In the genomic region with DNA sequence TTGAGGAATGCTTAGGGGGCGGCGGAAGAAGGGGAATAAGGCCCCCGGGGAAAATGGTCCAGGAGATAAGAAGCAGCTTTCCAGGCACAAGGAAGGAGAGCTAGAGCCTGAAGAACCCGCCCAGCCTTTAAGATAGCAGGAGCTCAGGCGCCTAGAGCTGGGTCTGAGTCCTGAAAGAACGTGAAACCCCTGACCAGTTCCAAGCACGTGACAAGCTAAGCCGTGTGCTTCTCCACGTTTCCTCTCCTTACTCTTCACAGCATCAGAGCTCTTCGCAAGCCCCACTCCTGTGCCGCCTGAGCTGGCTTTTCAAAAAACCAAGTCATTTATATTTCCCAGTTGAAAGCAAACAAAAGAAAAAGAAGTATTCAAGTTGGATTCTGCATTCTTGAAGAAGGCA, we compare ENCODE assay signal across 8 mouse cellular contexts. TPM values are rescaled to one million over a fixed set of nuclear protein-coding genes. Genes with fewer than 3 reads are reported as not detected.
DNase-seq lines count a peak whose midpoint lies in the region; ATAC-seq and TF ChIP-seq lines count a peak whose summit lies in the region.

No protein-coding gene starts in this region.

- H3K9me3 ChIP-seq in kidney, embryonic 15.5 days (replicated peaks) = 0 out of 2 replicates have a peak, but pooled peaks cover 4% of the 10 kb centered on the region
- H3K9me3 ChIP-seq in midbrain, embryonic 10.5 days (replicated peaks) = peaks cover 3% of the 10 kb centered on the region; the same call in 1 of the 2 replicates

- peak; percentile 51 for ATAC-seq in Patski
- 0 out of 2 replicates have a peak, but pooled peaks have one; percentile 27 for ATAC-seq in kidney, embryonic 15.5 days (replicated peaks; ENCODE audit: low FRiP score)
- ATAC-seq in megakaryocyte progenitor cell, adult 5-6 weeks (replicated peaks; ENCODE audit: poor library complexity) = no peak

- H3K9ac ChIP-seq in kidney, embryonic 15.5 days = peak overlapping the region; percentile 4; the same call in 1 of the 2 replicates

- peak; percentile 1 for DNase-seq in cerebellum, adult 9-11 months
- DNase-seq in cerebellum, adult 18-20 months = no peak
- DNase-seq in Patski (ENCODE audit: low read depth, low spot score) = no peak
- peak; percentile 57 to 61 for DNase-seq in heart, adult 18-20 months
- DNase-seq in midbrain, embryonic 10.5 days (ENCODE audit: low spot score) = peak; percentile 58
- peak; percentile 27 for DNase-seq in thymus, postnatal 25 days

- H3K36me3 ChIP-seq in kidney, embryonic 15.5 days = no peaks in the 10 kb centered on the region; the same call in 1 of the 2 replicates
- H3K36me3 ChIP-seq in midbrain, embryonic 10.5 days = peaks cover 10% of the 10 kb centered on the region

- POLR2A ChIA-PET in Patski (lab: Charles Lee) = interaction anchor here (0.6 to 0.7 kb wide), 2 partner anchors 29 to 390 kb away, joined by 3 to 4 read pairs; no protein-coding TSS in a partner anchor

- H3K4me3 ChIP-seq in kidney, embryonic 15.5 days (replicated peaks) = peak overlapping the region; percentile 91
- peak overlapping the region; percentile 87 for H3K4me3 ChIP-seq in midbrain, embryonic 10.5 days

- in situ Hi-C loops in Patski (cut with MboI; ENCODE audit: low pct_unique_long_range_greater_than_20kb) = no loop called here

- peak overlapping the region; percentile 9; the same call in 1 of the 2 replicates for H3K27ac ChIP-seq in kidney, embryonic 15.5 days
- peak overlapping the region; percentile 94 for H3K27ac ChIP-seq in midbrain, embryonic 10.5 days (replicated peaks)

- TF ChIP-seq CTCF in Patski (IDR thresholded peaks at IDR 0.05) = no peak

- H3K4me2 ChIP-seq in kidney, embryonic 15.5 days = peak overlapping the region; percentile 81

- peaks cover 47% of the 10 kb centered on the region for H3K4me1 ChIP-seq in kidney, embryonic 15.5 days
- peaks cover 46% of the 10 kb centered on the region for H3K4me1 ChIP-seq in midbrain, embryonic 10.5 days

- WGBS in kidney, embryonic 15.5 days = 3% methylated on average over 11 of the region's 11 CpGs
- under 1% methylated on average over 11 of the region's 11 CpGs for WGBS in midbrain, embryonic 10.5 days

- CTCF ChIA-PET in Patski (lab: Charles Lee) = interaction anchor here (1.0 kb wide), 2 partner anchors 14 to 17 kb away, joined by 3 read pairs; no protein-coding TSS in a partner anchor

- H3K27me3 ChIP-seq in Patski = no peaks in the 10 kb centered on the region
- H3K27me3 ChIP-seq in kidney, embryonic 15.5 days = no peaks in the 10 kb centered on the region
- H3K27me3 ChIP-seq in midbrain, embryonic 10.5 days (ENCODE audit: low read depth, poor library complexity, severe bottlenecking) = peaks cover 5% of the 10 kb centered on the region; the same call in 1 of the 2 replicates

RNA-seq across cellular contexts. Expression of gene Soat1, which starts 1.1 kb away (rescaled TPM):
- 34.4 TPM for polyA plus RNA-seq in Patski (2021)
- total RNA-seq in heart, adult 18-20 months (2021) = 10 to 100 TPM in 1 of 2 experiments, 1 to 10 TPM in 1; 8.2 to 11.9 TPM
- 40.2 and 52.1 TPM in 2 replicates for polyA plus RNA-seq in kidney, embryonic 15.5 days (2015; fragmentation: Nextera tagmentation; extraction: Ambion mirVana)
- 26.3 and 29.4 TPM in 2 replicates for polyA plus RNA-seq in midbrain, embryonic 10.5 days (2016; fragmentation: Nextera tagmentation; extraction: Ambion mirVana)
- total RNA-seq in megakaryocyte progenitor cell, adult 5-6 weeks (2015) = 99.4 and 117 TPM in 2 replicates
- total RNA-seq in megakaryocyte progenitor cell, adult 5-6 weeks (2017) = 139 and 140 TPM in 2 replicates

RNA-seq across cellular contexts. Expression of gene Gm10031, which starts 50.8 kb away (rescaled TPM):
- polyA plus RNA-seq in Patski (2021) = 27.7 TPM
- 10 to 100 TPM; 47.2 to 51.9 TPM for total RNA-seq in heart, adult 18-20 months (2021)
- polyA plus RNA-seq in kidney, embryonic 15.5 days (2015; fragmentation: Nextera tagmentation; extraction: Ambion mirVana) = 0.42 and 0.72 TPM in 2 replicates
- polyA plus RNA-seq in midbrain, embryonic 10.5 days (2016; fragmentation: Nextera tagmentation; extraction: Ambion mirVana) = 0.35 TPM in 2 replicates
- 5.3 and 6.3 TPM in 2 replicates for total RNA-seq in megakaryocyte progenitor cell, adult 5-6 weeks (2015)
- total RNA-seq in megakaryocyte progenitor cell, adult 5-6 weeks (2017) = 11.9 and 17.3 TPM in 2 replicates

RNA-seq across cellular contexts. Expression of gene Axdnd1, which starts 52.0 kb away (rescaled TPM):
- 0.19 TPM for polyA plus RNA-seq in Patski (2021)
- total RNA-seq in heart, adult 18-20 months (2021) = not detected
- polyA plus RNA-seq in kidney, embryonic 15.5 days (2015; fragmentation: Nextera tagmentation; extraction: Ambion mirVana) = 0.22 and 0.67 TPM in 2 replicates
- polyA plus RNA-seq in midbrain, embryonic 10.5 days (2016; fragmentation: Nextera tagmentation; extraction: Ambion mirVana) = 0.09 and 0.12 TPM in 2 replicates
- 0.52 TPM in 1 of 2 replicates, not detected in the other for total RNA-seq in megakaryocyte progenitor cell, adult 5-6 weeks (2015)
- 0.68 TPM in 1 of 2 replicates, not detected in the other for total RNA-seq in megakaryocyte progenitor cell, adult 5-6 weeks (2017)

Comparison
In these comparisons a context has a peak if more than half of its experiments do, and no peak if none do; other contexts are left out.
1. DNase-seq: peak in cerebellum, adult 9-11 months (single experiment), heart, adult 18-20 months (2 of 2), midbrain, embryonic 10.5 days (single experiment) and thymus, postnatal 25 days (single experiment); none in cerebellum, adult 18-20 months (0 of 2) and Patski (single experiment).
2. RNA of gene Gm10031, which starts 50.8 kb away (polyA plus RNA-seq): 27.7 TPM in Patski (single experiment); 0.42 to 0.72 TPM in kidney, embryonic 15.5 days and 0.35 TPM in midbrain, embryonic 10.5 days; every median in the first group is over 10 times any median in the second.